Mouse (Mus musculus) embryonic facial prominence, embryonic 13.5 days (tissue): ENCODE data around the gene Wdr59. TPM values are rescaled to one million over a fixed set of nuclear protein-coding genes. Genes with fewer than 3 reads are reported as not detected.

Experiments used
- ATAC-seq: fragments of 200-750 bp; cut with Nextera tagmentation; 2 replicates; pipeline ENCODE4 v1.8.0; 2017; ENCODE audit warnings: low read depth; ENCODE audit not compliant: insufficient number of reproducible peaks, insufficient read depth, low FRiP score, low TSS enrichment
- H3K27ac ChIP-seq: fragments of 300-500 bp; sonication (generic); 2 replicates; pipeline ENCODE4 v1.5.1; 2015; ENCODE audit warnings: moderate library complexity, mild to moderate bottlenecking, inconsistent platforms
- H3K27me3 ChIP-seq: fragments of 300-500 bp; sonication (generic); 2 replicates; pipeline ENCODE4 v1.6.1; 2015; ENCODE audit warnings: mild to moderate bottlenecking, inconsistent platforms
- H3K36me3 ChIP-seq: fragments of 300-500 bp; sonication (generic); 2 replicates; pipeline ENCODE4 v1.6.1; 2015; ENCODE audit warnings: mild to moderate bottlenecking, inconsistent platforms
- H3K4me1 ChIP-seq: fragments of 300-500 bp; sonication (generic); 2 replicates; pipeline ENCODE4 v1.6.1; 2015; ENCODE audit warnings: inconsistent platforms
- H3K4me2 ChIP-seq: fragments of 300-500 bp; sonication (generic); 2 replicates; pipeline ENCODE4 v1.6.1; 2015; ENCODE audit warnings: moderate library complexity, mild to moderate bottlenecking, inconsistent platforms
- H3K4me3 ChIP-seq: fragments of 300-500 bp; sonication (generic); 2 replicates; pipeline ENCODE4 v1.5.1; 2015; ENCODE audit warnings: mild to moderate bottlenecking, inconsistent platforms
- H3K9ac ChIP-seq: fragments of 300-500 bp; sonication (generic); 2 replicates; pipeline ENCODE4 v1.6.1; 2015; ENCODE audit warnings: mild to moderate bottlenecking, inconsistent platforms
- H3K9me3 ChIP-seq: fragments of 300-500 bp; sonication (generic); 2 replicates; pipeline ENCODE4 v1.6.1; 2016; ENCODE audit warnings: inconsistent platforms
- WGBS: fragments of 180-500 bp; shearing (Covaris S2); methylation state at CpG from one replicate; pipeline ENCODE4 v1.1.7; 2015; ENCODE audit warnings: mixed read lengths; 5-methylcytosine and 5-hydroxymethylcytosine counted together
- polyA plus RNA-seq: library from polyadenylated mRNA; unstranded; fragments of >200 nt; fragmentation: Nextera tagmentation; extraction: Ambion mirVana; gene quantifications from 2 replicates; pipeline ENCODE4 v1.2.1, GENCODE M21; 2015

Gene Wdr59
- polyA plus RNA-seq, 1 experiment from 2014 or later: 8.0 TPM

DNA sequence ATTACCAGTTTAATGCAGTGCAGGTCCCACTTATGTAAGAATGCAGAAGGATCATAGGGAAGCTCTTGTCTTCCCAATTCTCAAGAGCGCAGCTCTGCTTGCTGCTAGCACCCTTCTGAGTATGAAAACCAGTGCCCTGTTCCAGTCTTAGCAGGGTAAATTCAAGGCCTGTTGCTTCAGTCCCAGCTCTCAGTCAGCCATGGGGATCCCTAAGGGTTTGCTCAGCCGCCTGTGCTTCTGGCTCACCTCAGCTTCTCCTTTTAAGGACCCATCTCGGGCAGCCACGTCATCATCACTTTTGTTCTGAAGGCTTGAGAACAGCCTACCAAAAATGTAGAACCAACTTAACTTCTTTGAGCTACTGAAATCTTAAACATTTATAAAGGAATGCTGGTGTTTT lies 39.9 kb upstream of the Wdr59 start:
- Histone ChIP-seq H3K4me2 (no peak overlapping the region), H3K36me3 (no peaks in the 10 kb centered on the region), H3K9ac (no peak overlapping the region), H3K9me3 (no peaks in the 10 kb centered on the region), H3K4me1 (peaks cover 22% of the 10 kb centered on the region), H3K4me3 (no peak overlapping the region), H3K27me3 (no peaks in the 10 kb centered on the region), H3K27ac (no peak overlapping the region)
- ATAC-seq: no peak
- WGBS: 88% methylated on average over 4 of the region's 4 CpGs

GRCm38 (mm10) chr8:111551511-111552130 lies 29.7 kb upstream of the Wdr59 start:
- no peak overlapping the region for H3K4me2 ChIP-seq
- no peak for ATAC-seq

GRCm38 (mm10) chr8:111550002-111550870 lies 28.3 kb upstream of the Wdr59 start:
- H3K9me3 ChIP-seq: no peaks in the 10 kb centered on the region
- H3K9ac ChIP-seq: no peak overlapping the region
- H3K4me3 ChIP-seq: no peak overlapping the region
- H3K4me1 ChIP-seq: peaks cover 14% of the 10 kb centered on the region
- H3K4me2 ChIP-seq: no peak overlapping the region
- H3K27me3 ChIP-seq: no peaks in the 10 kb centered on the region
- peak overlapping the region; percentile 71 for H3K27ac ChIP-seq
- ATAC-seq: no peak
- WGBS: 69% methylated on average over 9 of the region's 9 CpGs
- peaks cover 5% of the 10 kb centered on the region; the same call in 1 of the 2 replicates for H3K36me3 ChIP-seq

More at GRCm38 (mm10) chr8:111551511-111552130, 29.7 kb upstream of the Wdr59 start:
- Histone ChIP-seq H3K9me3 (no peaks in the 10 kb centered on the region), H3K27ac (no peak overlapping the region), H3K36me3 (peaks cover 5% of the 10 kb centered on the region; the same call in 1 of the 2 replicates), H3K4me3 (no peak overlapping the region), H3K9ac (no peak overlapping the region), H3K27me3 (no peaks in the 10 kb centered on the region), H3K4me1 (peaks cover 16% of the 10 kb centered on the region)
- 62% methylated on average over 8 of the region's 8 CpGs for WGBS

DNA sequence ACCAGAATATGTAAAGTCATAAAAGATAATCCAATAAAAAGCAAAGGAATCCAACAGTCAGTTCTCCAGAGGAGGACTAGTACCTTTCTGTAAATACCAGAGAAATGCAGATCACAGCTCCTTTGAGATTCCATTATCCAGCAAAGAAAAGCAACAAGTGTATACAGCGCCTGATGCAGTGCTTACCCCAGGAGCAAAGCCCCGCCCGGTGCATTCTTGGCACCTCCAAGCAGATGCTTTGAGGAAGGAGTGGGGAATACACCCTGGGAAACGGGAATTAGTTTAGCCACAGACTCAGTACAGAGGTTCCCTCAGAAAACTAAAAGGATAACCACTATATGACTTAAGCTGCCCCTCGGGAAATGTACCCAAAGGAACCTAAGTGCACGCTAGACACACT lies 26.3 kb upstream of the Wdr59 start:
- Histone ChIP-seq H3K9me3 (no peaks in the 10 kb centered on the region), H3K27ac (no peak overlapping the region), H3K4me3 (no peak overlapping the region), H3K36me3 (peaks cover 14% of the 10 kb centered on the region), H3K4me1 (peaks cover 9% of the 10 kb centered on the region), H3K9ac (no peak overlapping the region), H3K27me3 (no peaks in the 10 kb centered on the region), H3K4me2 (no peak overlapping the region)
- WGBS: 88% methylated on average over 6 of the region's 6 CpGs
- no peak for ATAC-seq

GRCm38 (mm10) chr8:111547144-111547543 lies 25.3 kb upstream of the Wdr59 start:
- 90% methylated on average over 3 of the region's 3 CpGs for WGBS
- no peak for ATAC-seq
- Histone ChIP-seq H3K36me3 (peaks cover 18% of the 10 kb centered on the region), H3K27ac (no peak overlapping the region), H3K4me3 (no peak overlapping the region), H3K9me3 (no peaks in the 10 kb centered on the region), H3K9ac (no peak overlapping the region), H3K4me1 (peaks cover 9% of the 10 kb centered on the region), H3K27me3 (no peaks in the 10 kb centered on the region), H3K4me2 (no peak overlapping the region)

- WGBS: 88% methylated on average over 8 of the region's 8 CpGs
- no peak for ATAC-seq
- H3K27me3 ChIP-seq: no peaks in the 10 kb centered on the region
- no peaks in the 10 kb centered on the region for H3K9me3 ChIP-seq
- H3K27ac ChIP-seq: no peak overlapping the region
- H3K4me3 ChIP-seq: no peak overlapping the region
- peaks cover 18% of the 10 kb centered on the region for H3K36me3 ChIP-seq
- H3K4me1 ChIP-seq: peaks cover 14% of the 10 kb centered on the region
- no peak overlapping the region for H3K9ac ChIP-seq
- no peak overlapping the region for H3K4me2 ChIP-seq
These were observed 23.7 kb upstream of the Wdr59 start for GRCm38 (mm10) chr8:111545406-111546156.

- Histone ChIP-seq H3K27ac (no peak overlapping the region), H3K36me3 (peaks cover 18% of the 10 kb centered on the region), H3K27me3 (no peaks in the 10 kb centered on the region), H3K4me1 (peaks cover 23% of the 10 kb centered on the region), H3K9me3 (no peaks in the 10 kb centered on the region), H3K4me3 (no peak overlapping the region), H3K9ac (no peak overlapping the region), H3K4me2 (no peak overlapping the region)
- WGBS: 92% methylated on average over 9 of the region's 9 CpGs
- no peak for ATAC-seq
These were observed 22.0 kb upstream of the Wdr59 start for GRCm38 (mm10) chr8:111543712-111544380.

GRCm38 (mm10) chr8:111539422-111540076 lies 17.7 kb upstream of the Wdr59 start:
- WGBS: 50% methylated on average over 10 of the region's 10 CpGs
- Histone ChIP-seq H3K27ac (peak overlapping the region; percentile 62), H3K4me2 (peak overlapping the region; percentile 70), H3K27me3 (no peaks in the 10 kb centered on the region), H3K9me3 (no peaks in the 10 kb centered on the region), H3K9ac (peak overlapping the region; percentile 49), H3K36me3 (peaks cover 13% of the 10 kb centered on the region), H3K4me1 (peaks cover 34% of the 10 kb centered on the region), H3K4me3 (peak overlapping the region; percentile 98)
- ATAC-seq: no peak

DNA sequence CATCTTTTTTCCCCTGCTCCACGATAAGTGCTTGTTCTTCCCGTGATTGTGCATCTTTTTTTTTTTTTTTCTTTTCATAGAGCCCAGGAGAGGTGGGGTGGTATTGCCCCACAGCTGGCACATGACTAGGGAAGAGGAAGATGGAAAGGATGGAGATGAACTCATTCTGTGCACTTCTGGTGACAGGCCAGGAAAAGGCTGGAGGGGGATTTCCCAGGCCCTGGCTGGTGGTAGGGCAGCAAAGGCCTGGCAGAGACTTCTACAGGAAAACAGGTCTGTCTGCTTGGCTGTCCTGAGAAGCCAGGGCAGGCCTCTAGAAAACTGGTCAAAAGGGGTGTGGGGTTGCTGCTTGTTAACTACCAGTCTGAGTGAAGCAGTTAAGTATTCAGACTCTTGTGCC lies 16.3 kb upstream of the Wdr59 start:
- Histone ChIP-seq H3K9me3 (no peaks in the 10 kb centered on the region), H3K4me3 (peak overlapping the region; percentile 98), H3K4me2 (peak overlapping the region; percentile 70), H3K9ac (peak overlapping the region; percentile 98), H3K27me3 (no peaks in the 10 kb centered on the region), H3K27ac (no peak overlapping the region), H3K36me3 (0 out of 2 replicates have a peak, but pooled peaks cover 4% of the 10 kb centered on the region), H3K4me1 (peaks cover 34% of the 10 kb centered on the region)
- no peak for ATAC-seq
- 2% methylated on average over 2 of the region's 2 CpGs for WGBS

- peak overlapping the region; percentile 98 for H3K9ac ChIP-seq
- 0 out of 2 replicates have a peak overlapping the region, but pooled peaks have one; percentile 95 for H3K27ac ChIP-seq
- WGBS: 2% methylated on average over 8 of the region's 8 CpGs
- 0 out of 2 replicates have a peak, but pooled peaks have one; percentile 8 for ATAC-seq
- peaks cover 34% of the 10 kb centered on the region for H3K4me1 ChIP-seq
- no peaks in the 10 kb centered on the region for H3K27me3 ChIP-seq
- H3K36me3 ChIP-seq: 0 out of 2 replicates have a peak, but pooled peaks cover 4% of the 10 kb centered on the region
- H3K4me2 ChIP-seq: peak overlapping the region; percentile 70
- H3K4me3 ChIP-seq: peak overlapping the region; percentile 98
- no peaks in the 10 kb centered on the region for H3K9me3 ChIP-seq
These were observed 15.9 kb upstream of the Wdr59 start for GRCm38 (mm10) chr8:111537765-111538158.
